Mouse (Mus musculus): ENCODE results near the gene Ndufa5. TPM values are rescaled to one million over a fixed set of nuclear protein-coding genes. Genes with fewer than 3 reads are reported as not detected.

Ndufa5 gene
- polyA plus RNA-seq (2014; fragmentation: Nextera tagmentation; extraction: Ambion mirVana), result 337 and 369 TPM in 2 replicates

DNA sequence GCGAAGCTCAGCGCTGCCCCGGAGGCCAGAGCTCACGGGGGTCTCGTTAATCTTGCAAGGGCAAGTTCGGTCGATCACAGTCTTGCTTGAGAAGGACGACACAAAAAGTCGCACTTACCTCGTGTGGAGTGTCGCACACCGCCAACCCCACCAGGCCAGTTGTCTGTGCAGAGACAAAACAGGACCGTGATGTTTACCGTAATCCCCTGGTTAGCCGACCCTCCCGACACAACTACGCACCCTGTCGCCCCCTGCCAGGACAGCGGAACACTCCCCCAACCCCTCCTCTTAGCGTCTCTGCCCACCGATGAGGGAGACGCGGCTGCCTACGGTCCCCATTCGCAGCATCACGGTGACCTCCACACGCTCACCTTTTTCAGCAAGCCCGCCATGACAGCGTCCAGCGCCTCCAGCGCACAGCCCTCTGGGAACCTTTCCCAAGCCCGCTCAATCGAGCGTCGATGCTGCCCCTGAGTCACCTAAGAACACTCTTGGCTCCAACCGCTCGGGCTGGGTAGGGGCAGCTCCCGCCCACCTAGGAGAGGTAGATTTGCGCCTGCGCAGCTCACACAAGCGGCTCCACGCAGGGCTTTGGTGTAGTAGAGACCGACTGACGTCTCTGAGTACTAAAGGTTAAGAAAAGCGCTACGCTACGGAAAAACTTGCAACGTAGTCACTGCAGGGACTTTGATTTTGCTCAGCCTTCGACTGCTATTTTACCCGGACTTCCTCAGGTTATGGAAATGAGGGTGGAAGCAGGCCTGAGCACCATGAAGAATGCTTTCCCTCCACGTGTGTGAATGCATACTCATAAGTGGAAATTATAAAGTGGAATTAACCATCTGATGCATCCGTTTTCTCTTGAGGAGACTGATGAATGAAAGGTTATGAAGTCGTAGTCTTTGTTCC lies at the start of gene Ndufa5:
Gene Ndufa5 (minus strand): TSS at position 859 of the 909 bp plus-strand sequence.
- Histone ChIP-seq H3K36me3 (ENCODE audit: control insufficient read depth, insufficient read depth, low read length) (peaks cover 15% of the 10 kb centered on the region; the same call in 1 of the 2 replicates), H3K27me3 (replicated peaks; ENCODE audit: control insufficient read depth, insufficient read depth, low read length) (no peaks in the 10 kb centered on the region), H3K4me2 (ENCODE audit: low read length) (peak within 1 kb of the TSS; percentile 61), H3K4me1 (replicated peaks; ENCODE audit: control insufficient read depth, insufficient read depth, low read length) (peaks cover 19% of the 10 kb centered on the region; the same call in 1 of the 2 replicates), H3K27ac (ENCODE audit: low read depth) (peak within 1 kb of the TSS; percentile 54; the same call in 1 of the 2 replicates), H3K9ac (ENCODE audit: low read length) (peak within 1 kb of the TSS; percentile 71), H3K9me3 (ENCODE audit: control insufficient read depth, low read length) (no peaks in the 10 kb centered on the region), H3K4me3 (ENCODE audit: low read depth, low read length) (peak within 1 kb of the TSS; percentile 95)
- WGBS, result under 1% methylated on average over 53 of the region's 53 CpGs
- peak; percentile 89 for DNase-seq (ENCODE audit: low spot score)
- peak; percentile 97 for ATAC-seq (replicated peaks; ENCODE audit: low FRiP score, low TSS enrichment, low read depth)

DNA sequence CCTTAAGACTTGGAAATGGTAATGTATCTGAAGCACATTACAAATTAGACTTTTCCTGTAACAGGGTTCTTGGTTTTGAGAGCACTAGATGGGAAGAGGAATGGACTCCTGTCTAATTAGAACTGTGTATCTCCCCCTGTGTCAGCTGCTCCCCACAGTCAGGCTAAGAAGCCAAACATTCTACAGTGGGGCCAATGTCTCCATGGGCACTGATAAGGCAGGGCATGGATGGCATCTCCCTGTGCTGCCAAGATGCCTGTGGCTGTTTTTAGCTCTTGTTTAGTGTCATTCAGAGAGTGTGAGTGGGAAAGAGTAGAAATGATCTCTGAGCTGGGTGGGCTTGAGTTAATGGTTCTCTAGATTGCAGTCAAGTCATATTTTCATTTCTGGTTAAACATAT lies 45.5 kb upstream of the Ndufa5 start:
- H3K4me1 ChIP-seq (replicated peaks; ENCODE audit: control insufficient read depth, insufficient read depth, low read length), result no peaks in the 10 kb centered on the region
- H3K4me2 ChIP-seq (ENCODE audit: low read length), result no peak overlapping the region
- H3K9ac ChIP-seq (ENCODE audit: low read length), result no peak overlapping the region
- H3K36me3 ChIP-seq (ENCODE audit: control insufficient read depth, insufficient read depth, low read length), result no peaks in the 10 kb centered on the region
- ATAC-seq (replicated peaks; ENCODE audit: low FRiP score, low TSS enrichment, low read depth) (no peak), DNase-seq (ENCODE audit: low spot score) (no peak)
- no peaks in the 10 kb centered on the region for H3K27me3 ChIP-seq (replicated peaks; ENCODE audit: control insufficient read depth, insufficient read depth, low read length)
- H3K27ac ChIP-seq (ENCODE audit: low read depth), result no peak overlapping the region
- no peak overlapping the region for H3K4me3 ChIP-seq (ENCODE audit: low read depth, low read length)
- H3K9me3 ChIP-seq (ENCODE audit: control insufficient read depth, low read length), result no peaks in the 10 kb centered on the region

DNA sequence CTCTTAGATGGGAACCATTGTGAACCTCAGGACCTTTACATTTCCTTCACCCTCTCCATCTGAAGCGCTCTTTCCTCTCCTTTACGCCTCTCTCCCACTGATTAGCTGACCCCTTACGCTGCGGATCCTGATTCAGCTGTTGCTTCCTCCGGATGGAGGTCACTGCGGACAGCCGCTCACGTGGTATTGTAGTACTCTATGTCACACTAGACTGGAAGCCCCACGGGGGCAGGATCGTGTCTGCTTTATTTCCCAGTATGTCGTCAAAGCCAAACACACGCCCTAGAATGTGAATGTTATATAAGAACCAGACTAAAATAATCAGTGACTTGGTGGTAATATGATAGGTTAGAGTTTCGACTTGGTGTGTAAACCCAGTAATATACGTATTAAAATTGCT lies 44.6 kb upstream of the Ndufa5 start:
- Histone ChIP-seq H3K27ac (ENCODE audit: low read depth) (no peak overlapping the region), H3K4me3 (ENCODE audit: low read depth, low read length) (no peak overlapping the region), H3K27me3 (replicated peaks; ENCODE audit: control insufficient read depth, insufficient read depth, low read length) (no peaks in the 10 kb centered on the region), H3K9ac (ENCODE audit: low read length) (no peak overlapping the region), H3K4me2 (ENCODE audit: low read length) (no peak overlapping the region), H3K36me3 (ENCODE audit: control insufficient read depth, insufficient read depth, low read length) (no peaks in the 10 kb centered on the region), H3K9me3 (ENCODE audit: control insufficient read depth, low read length) (no peaks in the 10 kb centered on the region), H3K4me1 (replicated peaks; ENCODE audit: control insufficient read depth, insufficient read depth, low read length) (no peaks in the 10 kb centered on the region)
- ATAC-seq (replicated peaks; ENCODE audit: low FRiP score, low TSS enrichment, low read depth) (no peak), DNase-seq (ENCODE audit: low spot score) (no peak)
- WGBS, result 89% methylated on average over 14 of the region's 14 CpGs

DNA sequence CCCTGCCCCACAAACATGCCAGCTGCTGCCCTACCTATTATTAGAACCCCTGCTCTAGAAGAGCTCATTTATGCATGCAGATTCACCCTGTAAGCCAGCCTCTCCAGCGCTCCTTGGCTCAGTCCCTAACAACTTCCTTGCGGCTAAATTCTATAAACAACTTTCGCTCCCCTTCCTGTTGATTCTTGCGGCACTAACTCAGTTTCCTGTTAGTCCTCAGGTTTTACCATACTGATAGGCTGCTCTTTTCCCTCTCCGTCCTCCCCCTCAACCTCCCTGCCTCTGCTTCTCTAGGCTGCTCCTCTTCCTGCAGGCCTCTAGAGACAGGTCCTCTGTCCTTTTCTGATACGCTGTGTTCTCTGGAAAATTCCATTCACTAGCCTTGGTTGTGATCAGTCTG lies 43.3 kb upstream of the Ndufa5 start:
- no peak overlapping the region; the same call in 1 of the 2 replicates for H3K27ac ChIP-seq (ENCODE audit: low read depth)
- DNase-seq (ENCODE audit: low spot score) (no peak), ATAC-seq (replicated peaks; ENCODE audit: low FRiP score, low TSS enrichment, low read depth) (no peak)
- no peaks in the 10 kb centered on the region for H3K9me3 ChIP-seq (ENCODE audit: control insufficient read depth, low read length)
- no peaks in the 10 kb centered on the region for H3K36me3 ChIP-seq (ENCODE audit: control insufficient read depth, insufficient read depth, low read length)
- 55% methylated on average over 6 of the region's 6 CpGs for WGBS
- no peaks in the 10 kb centered on the region for H3K4me1 ChIP-seq (replicated peaks; ENCODE audit: control insufficient read depth, insufficient read depth, low read length)
- H3K27me3 ChIP-seq (replicated peaks; ENCODE audit: control insufficient read depth, insufficient read depth, low read length), result no peaks in the 10 kb centered on the region
- no peak overlapping the region for H3K4me3 ChIP-seq (ENCODE audit: low read depth, low read length)
- H3K4me2 ChIP-seq (ENCODE audit: low read length), result no peak overlapping the region
- no peak overlapping the region for H3K9ac ChIP-seq (ENCODE audit: low read length)

DNA sequence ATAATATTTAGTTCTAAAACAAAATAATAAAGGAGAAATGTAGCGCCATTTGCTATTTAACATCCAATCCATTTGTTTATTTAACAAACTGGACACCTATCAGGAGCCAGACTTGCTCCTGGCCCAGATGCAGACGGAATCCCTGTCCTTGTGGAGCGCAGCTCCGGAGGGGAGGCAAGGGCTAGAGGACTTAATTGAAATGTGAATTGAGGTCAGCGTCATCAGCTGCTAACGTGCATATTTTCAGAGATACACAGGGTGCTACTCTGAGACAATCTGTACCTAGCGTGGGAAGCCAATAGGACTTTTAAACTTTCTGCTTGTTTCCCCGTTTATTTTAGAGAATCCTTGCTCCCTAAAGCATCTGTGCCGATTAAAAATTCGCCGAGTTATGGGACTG lies 42.5 kb upstream of the Ndufa5 start:
- no peak for ATAC-seq (replicated peaks; ENCODE audit: low FRiP score, low TSS enrichment, low read depth)
- Histone ChIP-seq H3K4me2 (ENCODE audit: low read length) (no peak overlapping the region), H3K27me3 (replicated peaks; ENCODE audit: control insufficient read depth, insufficient read depth, low read length) (no peaks in the 10 kb centered on the region), H3K36me3 (ENCODE audit: control insufficient read depth, insufficient read depth, low read length) (no peaks in the 10 kb centered on the region), H3K9me3 (ENCODE audit: control insufficient read depth, low read length) (no peaks in the 10 kb centered on the region), H3K9ac (ENCODE audit: low read length) (no peak overlapping the region), H3K4me3 (ENCODE audit: low read depth, low read length) (no peak overlapping the region), H3K27ac (ENCODE audit: low read depth) (no peak overlapping the region), H3K4me1 (replicated peaks; ENCODE audit: control insufficient read depth, insufficient read depth, low read length) (no peaks in the 10 kb centered on the region)
- DNase-seq (ENCODE audit: low spot score), result no peak
- 65% methylated on average over 11 of the region's 11 CpGs for WGBS

DNA sequence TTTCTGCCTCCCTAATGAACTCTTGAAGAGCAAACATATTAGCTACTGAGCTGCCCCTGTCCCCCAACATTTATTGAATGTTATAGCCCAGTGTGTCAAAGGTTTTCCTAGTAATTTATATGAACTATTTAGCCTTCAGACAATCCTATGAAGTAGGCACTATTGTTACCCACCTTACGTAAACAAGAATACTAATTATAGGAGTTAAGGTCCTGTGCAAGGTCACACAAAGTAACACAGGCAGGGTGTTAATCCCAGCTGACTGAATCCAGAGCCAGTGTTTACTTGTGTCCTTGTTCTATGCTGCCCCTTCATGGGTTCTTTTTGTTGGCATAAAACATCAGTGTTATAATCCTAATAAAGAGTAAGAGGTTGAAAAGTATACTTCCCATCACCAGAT lies 41.9 kb upstream of the Ndufa5 start:
- DNase-seq (ENCODE audit: low spot score), result no peak
- H3K4me1 ChIP-seq (replicated peaks; ENCODE audit: control insufficient read depth, insufficient read depth, low read length), result no peaks in the 10 kb centered on the region
- H3K9ac ChIP-seq (ENCODE audit: low read length), result no peak overlapping the region
- no peaks in the 10 kb centered on the region for H3K9me3 ChIP-seq (ENCODE audit: control insufficient read depth, low read length)
- H3K36me3 ChIP-seq (ENCODE audit: control insufficient read depth, insufficient read depth, low read length), result no peaks in the 10 kb centered on the region
- H3K27me3 ChIP-seq (replicated peaks; ENCODE audit: control insufficient read depth, insufficient read depth, low read length), result no peaks in the 10 kb centered on the region
- 72% methylated on average over 1 of the region's 1 CpGs for WGBS
- no peak overlapping the region for H3K4me2 ChIP-seq (ENCODE audit: low read length)
- H3K4me3 ChIP-seq (ENCODE audit: low read depth, low read length), result no peak overlapping the region
- no peak overlapping the region for H3K27ac ChIP-seq (ENCODE audit: low read depth)
- ATAC-seq (replicated peaks; ENCODE audit: low FRiP score, low TSS enrichment, low read depth), result no peak

DNA sequence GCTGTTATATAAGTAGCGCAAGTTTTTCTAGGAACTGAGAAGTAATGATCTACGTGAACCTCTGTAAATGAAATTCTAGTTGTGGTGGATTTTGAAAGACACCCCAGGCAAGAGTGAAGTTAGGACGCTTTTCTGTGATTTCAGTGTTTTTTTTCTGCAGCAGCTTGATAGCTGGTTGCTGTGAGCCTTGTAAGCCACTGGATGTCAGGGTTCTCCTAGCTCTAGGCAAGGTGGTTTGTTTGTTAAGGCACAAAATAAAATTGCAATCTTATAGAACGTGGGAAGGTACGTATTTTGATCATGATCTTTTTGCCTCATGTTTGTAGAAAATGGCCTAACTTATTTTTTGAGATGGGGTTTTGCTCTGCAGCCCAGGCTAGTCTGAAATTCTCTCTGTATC lies 41.1 kb upstream of the Ndufa5 start:
- H3K4me3 ChIP-seq (ENCODE audit: low read depth, low read length), result no peak overlapping the region
- H3K4me2 ChIP-seq (ENCODE audit: low read length), result no peak overlapping the region
- H3K27ac ChIP-seq (ENCODE audit: low read depth), result no peak overlapping the region
- no peaks in the 10 kb centered on the region for H3K4me1 ChIP-seq (replicated peaks; ENCODE audit: control insufficient read depth, insufficient read depth, low read length)
- no peak overlapping the region for H3K9ac ChIP-seq (ENCODE audit: low read length)
- 84% methylated on average over 5 of the region's 5 CpGs for WGBS
- ATAC-seq (replicated peaks; ENCODE audit: low FRiP score, low TSS enrichment, low read depth) (no peak), DNase-seq (ENCODE audit: low spot score) (no peak)
- H3K27me3 ChIP-seq (replicated peaks; ENCODE audit: control insufficient read depth, insufficient read depth, low read length), result no peaks in the 10 kb centered on the region
- H3K36me3 ChIP-seq (ENCODE audit: control insufficient read depth, insufficient read depth, low read length), result no peaks in the 10 kb centered on the region
- H3K9me3 ChIP-seq (ENCODE audit: control insufficient read depth, low read length), result no peaks in the 10 kb centered on the region

DNA sequence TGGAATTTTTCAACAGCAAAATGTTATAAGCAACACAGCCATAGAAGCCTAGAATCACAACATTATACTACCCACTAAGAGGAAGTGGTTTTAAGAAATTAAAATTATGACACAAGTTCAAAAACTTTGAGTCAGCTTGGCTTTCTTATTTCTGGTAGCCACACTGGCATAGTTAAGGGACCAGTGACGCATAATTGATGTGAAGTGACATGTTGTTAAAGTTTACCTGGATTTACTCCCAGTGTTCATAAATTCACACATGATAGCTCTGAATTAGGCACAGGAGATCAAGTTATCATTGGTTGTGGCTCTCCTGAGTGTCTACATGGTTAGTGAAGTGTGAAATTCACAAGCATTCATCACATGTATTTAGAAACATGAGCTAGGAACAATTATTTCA lies 37.1 kb upstream of the Ndufa5 start:
- no peak overlapping the region for H3K4me2 ChIP-seq (ENCODE audit: low read length)
- no peak for DNase-seq (ENCODE audit: low spot score)
- 92% methylated on average over 1 of the region's 1 CpGs for WGBS
- no peaks in the 10 kb centered on the region for H3K9me3 ChIP-seq (ENCODE audit: control insufficient read depth, low read length)
- no peak overlapping the region for H3K27ac ChIP-seq (ENCODE audit: low read depth)
- H3K4me1 ChIP-seq (replicated peaks; ENCODE audit: control insufficient read depth, insufficient read depth, low read length), result no peaks in the 10 kb centered on the region
- H3K27me3 ChIP-seq (replicated peaks; ENCODE audit: control insufficient read depth, insufficient read depth, low read length), result no peaks in the 10 kb centered on the region
- no peaks in the 10 kb centered on the region for H3K36me3 ChIP-seq (ENCODE audit: control insufficient read depth, insufficient read depth, low read length)
- no peak overlapping the region for H3K9ac ChIP-seq (ENCODE audit: low read length)
- no peak for ATAC-seq (replicated peaks; ENCODE audit: low FRiP score, low TSS enrichment, low read depth)
- no peak overlapping the region for H3K4me3 ChIP-seq (ENCODE audit: low read depth, low read length)

DNA sequence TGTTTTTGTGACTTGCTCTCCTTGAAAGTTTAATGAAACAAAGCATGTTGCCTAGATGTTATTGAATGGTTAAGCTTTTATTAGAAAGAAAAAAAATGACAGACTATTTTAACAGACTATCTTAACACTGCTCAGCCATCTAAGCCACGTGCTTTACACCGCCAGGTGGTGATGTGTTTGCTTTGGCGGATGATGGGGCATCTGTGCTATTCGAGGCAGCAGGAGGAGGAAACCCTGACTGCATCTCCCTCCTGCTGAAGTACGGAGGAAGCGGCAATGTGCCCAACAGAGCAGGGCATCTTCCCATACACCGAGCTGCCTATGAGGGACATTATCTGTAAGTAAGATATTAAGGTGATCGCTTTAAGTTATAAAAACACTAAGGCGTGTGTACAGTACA lies 36.3 kb upstream of the Ndufa5 start:
- Histone ChIP-seq H3K27me3 (replicated peaks; ENCODE audit: control insufficient read depth, insufficient read depth, low read length) (no peaks in the 10 kb centered on the region), H3K27ac (ENCODE audit: low read depth) (no peak overlapping the region), H3K36me3 (ENCODE audit: control insufficient read depth, insufficient read depth, low read length) (no peaks in the 10 kb centered on the region), H3K9me3 (ENCODE audit: control insufficient read depth, low read length) (no peaks in the 10 kb centered on the region), H3K4me1 (replicated peaks; ENCODE audit: control insufficient read depth, insufficient read depth, low read length) (no peaks in the 10 kb centered on the region), H3K9ac (ENCODE audit: low read length) (no peak overlapping the region), H3K4me3 (ENCODE audit: low read depth, low read length) (no peak overlapping the region), H3K4me2 (ENCODE audit: low read length) (no peak overlapping the region)
- DNase-seq (ENCODE audit: low spot score) (no peak), ATAC-seq (replicated peaks; ENCODE audit: low FRiP score, low TSS enrichment, low read depth) (no peak)
- WGBS, result 71% methylated on average over 9 of the region's 9 CpGs

All from intestine, embryonic 14.5 days (tissue).